ENCODE assay signal across 26 mouse cellular contexts in genomic region chr17:83208455-83208854, GRCm38 (mm10). TPM values are rescaled to one million over a fixed set of nuclear protein-coding genes. Genes with fewer than 3 reads are reported as not detected.
"Had no signal": no experiment of that assay in that cellular context is flagged by ENCODE, and none has a peak within 500 bp of the region (broad histone marks: within the 10 kb centered on the region; RNA-seq: fewer than 3 reads in every experiment).

No protein-coding gene starts in this region.

- H3K9me3 ChIP-seq: embryonic facial prominence, embryonic 10.5 days; embryonic facial prominence, embryonic 12.5 days; embryonic facial prominence, embryonic 13.5 days; embryonic facial prominence, embryonic 15.5 days; forebrain, embryonic 10.5 days; forebrain, embryonic 12.5 days; forebrain, embryonic 13.5 days; forebrain, embryonic 15.5 days; heart, embryonic 10.5 days had no signal

- H3K36me3 ChIP-seq: embryonic facial prominence, embryonic 10.5 days; embryonic facial prominence, embryonic 12.5 days; embryonic facial prominence, embryonic 13.5 days; embryonic facial prominence, embryonic 15.5 days; forebrain, embryonic 10.5 days; forebrain, embryonic 12.5 days; forebrain, embryonic 15.5 days had no signal

- H3K4me3 ChIP-seq: embryonic facial prominence, embryonic 10.5 days; embryonic facial prominence, embryonic 12.5 days; embryonic facial prominence, embryonic 13.5 days; embryonic facial prominence, embryonic 15.5 days; erythroblast, embryonic 14.5 days; forebrain, embryonic 10.5 days; forebrain, embryonic 12.5 days; forebrain, embryonic 13.5 days; forebrain, embryonic 15.5 days; gastrocnemius, adult 2 months; heart, adult 2 months; heart, embryonic 10.5 days had no signal

- H3K9ac ChIP-seq: embryonic facial prominence, embryonic 12.5 days; embryonic facial prominence, embryonic 13.5 days; embryonic facial prominence, embryonic 15.5 days; forebrain, embryonic 12.5 days; forebrain, embryonic 13.5 days; forebrain, embryonic 15.5 days; forebrain, postnatal 0 days had no signal

- H3K27me3 ChIP-seq: forebrain, embryonic 15.5 days had no signal

- DNase-seq: cerebellum, adult 9-10 months; cerebellum, adult 9-11 months; cerebellum, postnatal 10 days; cerebellum, postnatal 14 days; cerebellum, postnatal 25 days; cerebellum, postnatal 36 days; embryo, embryonic 11 days; forebrain, postnatal 0 days; gastrocnemius, adult 2 months; gastrocnemius, postnatal 10 days; gastrocnemius, postnatal 14 days; gastrocnemius, postnatal 25 days; gastrocnemius, postnatal 36 days; heart, adult 18-20 months; heart, adult 2 months had no signal

- H3K27ac ChIP-seq: embryonic facial prominence, embryonic 10.5 days; embryonic facial prominence, embryonic 12.5 days; embryonic facial prominence, embryonic 13.5 days; embryonic facial prominence, embryonic 15.5 days; forebrain, embryonic 10.5 days; forebrain, embryonic 12.5 days; forebrain, embryonic 13.5 days; forebrain, embryonic 15.5 days; gastrocnemius, adult 2 months; heart, adult 2 months; heart, embryonic 10.5 days had no signal

RNA-seq across cellular contexts. Expression of gene Pkdcc, which starts 6.6 kb away (rescaled TPM):
- total RNA-seq: common myeloid progenitor, adult 5-6 weeks had no signal
